8 mouse cellular contexts compared by ENCODE assay signal in genomic region chr6:36818281-36819018, GRCm38 (mm10). TPM values are rescaled to one million over a fixed set of nuclear protein-coding genes. Genes with fewer than 3 reads are reported as not detected.
DNase-seq lines count a peak whose midpoint lies in the region; ATAC-seq and TF ChIP-seq lines count a peak whose summit lies in the region.

No protein-coding gene starts in this region.

- TF ChIP-seq CTCF in heart, postnatal 0 days (IDR thresholded peaks at IDR 0.05; ENCODE audit: low read depth), result no peak
- no peak for TF ChIP-seq CTCF in hindbrain, postnatal 0 days (IDR thresholded peaks at IDR 0.05; ENCODE audit: low read depth)
- TF ChIP-seq CTCF in thymus, adult 2 months (IDR thresholded peaks at IDR 0.05; ENCODE audit: borderline replicate concordance, control insufficient read depth, extremely low read depth, insufficient read depth, low read length, poor library complexity), result no peak

- 0 out of 2 replicates have a peak, but pooled peaks cover 15% of the 10 kb centered on the region for H3K4me1 ChIP-seq in heart, postnatal 0 days (ENCODE audit: control insufficient read depth, insufficient read depth)
- H3K4me1 ChIP-seq in neural tube, embryonic 12.5 days, result peaks cover 8% of the 10 kb centered on the region; the same call in 1 of the 2 replicates
- H3K4me1 ChIP-seq in hindbrain, postnatal 0 days (ENCODE audit: insufficient read depth, low read length), result 0 out of 2 replicates have a peak, but pooled peaks cover 5% of the 10 kb centered on the region
- no peaks in the 10 kb centered on the region for H3K4me1 ChIP-seq in thymus, adult 2 months (replicated peaks; ENCODE audit: control insufficient read depth, insufficient read depth, low read length)

- H3K36me3 ChIP-seq in heart, postnatal 0 days (replicated peaks; ENCODE audit: control insufficient read depth, insufficient read depth, low read length), result no peaks in the 10 kb centered on the region
- H3K36me3 ChIP-seq in neural tube, embryonic 12.5 days, result no peaks in the 10 kb centered on the region
- no peaks in the 10 kb centered on the region for H3K36me3 ChIP-seq in hindbrain, postnatal 0 days (ENCODE audit: insufficient read depth, low read length)
- no peaks in the 10 kb centered on the region for H3K36me3 ChIP-seq in thymus, adult 2 months (ENCODE audit: control insufficient read depth, insufficient read depth, low read length)

- no peaks in the 10 kb centered on the region for H3K27me3 ChIP-seq in heart, postnatal 0 days (ENCODE audit: control insufficient read depth, insufficient read depth, low read length)
- H3K27me3 ChIP-seq in neural tube, embryonic 12.5 days (replicated peaks), result no peaks in the 10 kb centered on the region
- H3K27me3 ChIP-seq in hindbrain, postnatal 0 days (ENCODE audit: insufficient read depth, low read length), result no peaks in the 10 kb centered on the region
- H3K27me3 ChIP-seq in thymus, adult 2 months (ENCODE audit: control insufficient read depth, insufficient read depth, low read length), result no peaks in the 10 kb centered on the region

- H3K9ac ChIP-seq in heart, postnatal 0 days (replicated peaks; ENCODE audit: low read depth, low read length), result no peak overlapping the region
- no peak overlapping the region for H3K9ac ChIP-seq in neural tube, embryonic 12.5 days
- H3K9ac ChIP-seq in hindbrain, postnatal 0 days (replicated peaks; ENCODE audit: low read length), result no peak overlapping the region

- no peak for ATAC-seq in heart, postnatal 0 days (ENCODE audit: insufficient read depth, low read depth)
- peak; percentile 29; the same call in 1 of the 2 replicates for ATAC-seq in neural tube, embryonic 12.5 days (ENCODE audit: low FRiP score, low read depth)
- peak; percentile 10; the same call in 1 of the 2 replicates for ATAC-seq in hindbrain, postnatal 0 days

- H3K9me3 ChIP-seq in heart, postnatal 0 days (replicated peaks; ENCODE audit: control insufficient read depth, low read length), result peaks cover 5% of the 10 kb centered on the region; the same call in 1 of the 2 replicates
- H3K9me3 ChIP-seq in neural tube, embryonic 12.5 days, result no peaks in the 10 kb centered on the region
- no peaks in the 10 kb centered on the region for H3K9me3 ChIP-seq in hindbrain, postnatal 0 days (ENCODE audit: low read length)

- H3K4me2 ChIP-seq in heart, postnatal 0 days (ENCODE audit: low read depth, low read length), result no peak overlapping the region
- H3K4me2 ChIP-seq in neural tube, embryonic 12.5 days (replicated peaks), result no peak overlapping the region
- H3K4me2 ChIP-seq in hindbrain, postnatal 0 days (ENCODE audit: low read depth, low read length), result no peak overlapping the region

- no peak for TF ChIP-seq EP300 in heart, postnatal 0 days (IDR thresholded peaks at IDR 0.05; ENCODE audit: low read depth)

- no peak overlapping the region for H3K4me3 ChIP-seq in heart, postnatal 0 days (ENCODE audit: low read depth, low read length)
- H3K4me3 ChIP-seq in neural tube, embryonic 12.5 days, result no peak overlapping the region
- H3K4me3 ChIP-seq in hindbrain, postnatal 0 days (ENCODE audit: low read length), result no peak overlapping the region
- no peak overlapping the region for H3K4me3 ChIP-seq in thymus, adult 2 months (ENCODE audit: control insufficient read depth, insufficient read depth, low read length)

- WGBS in heart, postnatal 0 days, result 64% methylated on average over 4 of the region's 4 CpGs
- WGBS in neural tube, embryonic 12.5 days, result 59% methylated on average over 4 of the region's 4 CpGs
- 42% methylated on average over 4 of the region's 4 CpGs for WGBS in hindbrain, postnatal 0 days
- WGBS in thymus, adult 2 months, result 86% methylated on average over 4 of the region's 4 CpGs

- no peak for TF ChIP-seq POLR2A in thymus, adult 2 months (IDR thresholded peaks at IDR 0.05; ENCODE audit: control insufficient read depth, extremely low read depth, insufficient read depth, low read length, poor library complexity)

- H3K27ac ChIP-seq in heart, postnatal 0 days (ENCODE audit: low read depth), result peak overlapping the region; percentile 23; the same call in 1 of the 2 replicates
- H3K27ac ChIP-seq in neural tube, embryonic 12.5 days, result no peak overlapping the region
- peak overlapping the region; percentile 85 for H3K27ac ChIP-seq in hindbrain, postnatal 0 days
- no peak overlapping the region for H3K27ac ChIP-seq in thymus, adult 2 months (ENCODE audit: control insufficient read depth, insufficient read depth, low read length)

- DNase-seq in heart, postnatal 0 days (ENCODE audit: low spot score), result no peak
- DNase-seq in heart, adult 8-10 months (ENCODE audit: low spot score), result no peak
- no peak for DNase-seq in neural tube, embryonic 10.5 days (ENCODE audit: extremely low spot score, low spot score)
- DNase-seq in hindbrain, postnatal 0 days (ENCODE audit: low spot score), result peak; percentile 42
- DNase-seq in thymus, adult 2 months, result no peak
- DNase-seq in gastrocnemius, postnatal 25 days, result no peak
- no peak for DNase-seq in frontal cortex, adult 2 months (ENCODE audit: extremely low spot score in 1 of 2, low spot score in 1 of 2)

RNA-seq across cellular contexts. Expression of gene Ptn, which starts 8.4 kb away (rescaled TPM):
- 28.3 and 51.3 TPM in 2 replicates for total RNA-seq in heart, postnatal 0 days (2014; rRNA removed; ENCODE audit: low replicate concordance)
- 141 and 169 TPM in 2 replicates for polyA plus RNA-seq in heart, postnatal 0 days (2015; fragmentation: Nextera tagmentation; extraction: Ambion mirVana)
- total RNA-seq in heart, adult 8-10 months (2022), result 1 to 10 TPM; 1.2 to 2.0 (median 1.7) TPM
- polyA plus RNA-seq in neural tube, embryonic 12.5 days (2016; fragmentation: Nextera tagmentation; extraction: Ambion mirVana), result 408 and 427 TPM in 2 replicates
- 396 and 403 TPM in 2 replicates for total RNA-seq in hindbrain, postnatal 0 days (2014; rRNA removed)
- polyA plus RNA-seq in hindbrain, postnatal 0 days (2015; fragmentation: Nextera tagmentation; extraction: Ambion mirVana), result 1,251 and 1,433 TPM in 2 replicates
- polyA plus RNA-seq in thymus, adult 2 months (2012; rRNA removed), result 2.6 and 2.9 TPM in 2 replicates
- total RNA-seq in gastrocnemius, postnatal 25 days (2021), result 1 to 10 TPM; 2.6 to 4.6 TPM
- polyA plus RNA-seq in frontal cortex, adult 2 months (2012; rRNA removed), result 663 and 802 TPM in 2 replicates

Comparison
In these comparisons a context has a peak if more than half of its experiments do, and no peak if none do; other contexts are left out.
1. H3K27ac ChIP-seq: peak in heart, postnatal 0 days (single experiment) and hindbrain, postnatal 0 days (single experiment); none in neural tube, embryonic 12.5 days (single experiment) and thymus, adult 2 months (single experiment).
2. RNA of gene Ptn, which starts 8.4 kb away (polyA plus RNA-seq): 1,251 to 1,433 TPM in hindbrain, postnatal 0 days, 663 to 802 TPM in frontal cortex, adult 2 months, 408 to 427 TPM in neural tube, embryonic 12.5 days and 141 to 169 TPM in heart, postnatal 0 days; 2.6 to 2.9 TPM in thymus, adult 2 months; every median in the first group is over 10 times any median in the second.